Mouse (Mus musculus): ENCODE measurements around the gene Il12rb1. TPM values are rescaled to one million over a fixed set of nuclear protein-coding genes. Genes with fewer than 3 reads are reported as not detected.

Il12rb1 gene
- polyA plus RNA-seq, 1 experiment, result 5.4 TPM

- Histone ChIP-seq H3K27me3 (ENCODE audit: control insufficient read depth, insufficient read depth, low read length) (peaks cover 34% of the 10 kb centered on the region), H3K27ac (ENCODE audit: insufficient read depth, low read depth, low read length) (peak overlapping the region; percentile 26), H3K4me1 (ENCODE audit: control insufficient read depth, insufficient read depth, insufficient read length, low read length) (peaks cover 28% of the 10 kb centered on the region), H3K36me3 (ENCODE audit: control insufficient read depth, insufficient read depth, low read length) (peaks cover 6% of the 10 kb centered on the region), H3K4me3 (ENCODE audit: low read depth, low read length) (peak overlapping the region; percentile 66)
- WGBS, result 3% methylated on average over 12 of the region's 12 CpGs
- TF ChIP-seq CTCF (IDR thresholded peaks at IDR 0.05; ENCODE audit: extremely low read depth, insufficient read length, insufficient replicate concordance, low read depth, low read length) (no peak), POLR2A (IDR thresholded peaks at IDR 0.05; ENCODE audit: low read depth, low read length) (no peak)
These were observed 57.8 kb downstream of the Il12rb1 start for GRCm38 (mm10) chr8:70866001-70866520.

- H3K4me1 ChIP-seq (ENCODE audit: control insufficient read depth, insufficient read depth, insufficient read length, low read length), result peaks cover 28% of the 10 kb centered on the region
- 84% methylated on average over 7 of the region's 7 CpGs for WGBS
These were observed 58.3 kb downstream of the Il12rb1 start for GRCm38 (mm10) chr8:70866566-70866965.

GRCm38 (mm10) chr8:70868559-70869198 is 60.4 kb downstream of the Il12rb1 start:
- Histone ChIP-seq H3K27ac (ENCODE audit: insufficient read depth, low read depth, low read length) (no peak overlapping the region), H3K4me3 (ENCODE audit: low read depth, low read length) (peak overlapping the region; percentile 23), H3K4me1 (ENCODE audit: control insufficient read depth, insufficient read depth, insufficient read length, low read length) (peaks cover 21% of the 10 kb centered on the region), H3K36me3 (ENCODE audit: control insufficient read depth, insufficient read depth, low read length) (peaks cover 6% of the 10 kb centered on the region), H3K27me3 (ENCODE audit: control insufficient read depth, insufficient read depth, low read length) (peaks cover 14% of the 10 kb centered on the region)
- 56% methylated on average over 40 of the region's 40 CpGs for WGBS
- no peak for TF ChIP-seq POLR2A (IDR thresholded peaks at IDR 0.05; ENCODE audit: low read depth, low read length)
- no peak for TF ChIP-seq CTCF (IDR thresholded peaks at IDR 0.05; ENCODE audit: extremely low read depth, insufficient read length, insufficient replicate concordance, low read depth, low read length)

More at GRCm38 (mm10) chr8:70866566-70866965, 58.3 kb downstream of the Il12rb1 start:
- Histone ChIP-seq H3K36me3 (ENCODE audit: control insufficient read depth, insufficient read depth, low read length) (peaks cover 6% of the 10 kb centered on the region), H3K4me3 (ENCODE audit: low read depth, low read length) (no peak overlapping the region), H3K27me3 (ENCODE audit: control insufficient read depth, insufficient read depth, low read length) (peaks cover 34% of the 10 kb centered on the region), H3K27ac (ENCODE audit: insufficient read depth, low read depth, low read length) (no peak overlapping the region)
- no peak for TF ChIP-seq POLR2A (IDR thresholded peaks at IDR 0.05; ENCODE audit: low read depth, low read length)
- TF ChIP-seq CTCF (IDR thresholded peaks at IDR 0.05; ENCODE audit: extremely low read depth, insufficient read length, insufficient replicate concordance, low read depth, low read length), result no peak

GRCm38 (mm10) chr8:70869199-70869571 is 60.9 kb downstream of the Il12rb1 start:
- WGBS, result 50% methylated on average over 5 of the region's 5 CpGs
- Histone ChIP-seq H3K27ac (ENCODE audit: insufficient read depth, low read depth, low read length) (no peak overlapping the region), H3K36me3 (ENCODE audit: control insufficient read depth, insufficient read depth, low read length) (peaks cover 6% of the 10 kb centered on the region), H3K4me3 (ENCODE audit: low read depth, low read length) (no peak overlapping the region), H3K27me3 (ENCODE audit: control insufficient read depth, insufficient read depth, low read length) (peaks cover 9% of the 10 kb centered on the region), H3K4me1 (ENCODE audit: control insufficient read depth, insufficient read depth, insufficient read length, low read length) (peaks cover 21% of the 10 kb centered on the region)
- TF ChIP-seq CTCF (IDR thresholded peaks at IDR 0.05; ENCODE audit: extremely low read depth, insufficient read length, insufficient replicate concordance, low read depth, low read length), result no peak
- no peak for TF ChIP-seq POLR2A (IDR thresholded peaks at IDR 0.05; ENCODE audit: low read depth, low read length)

GRCm38 (mm10) chr8:70869601-70870041 is 61.4 kb downstream of the Il12rb1 start:
- Histone ChIP-seq H3K27me3 (ENCODE audit: control insufficient read depth, insufficient read depth, low read length) (peaks cover 5% of the 10 kb centered on the region; the same call in 1 of the 2 replicates), H3K36me3 (ENCODE audit: control insufficient read depth, insufficient read depth, low read length) (peaks cover 6% of the 10 kb centered on the region), H3K4me3 (ENCODE audit: low read depth, low read length) (no peak overlapping the region), H3K4me1 (ENCODE audit: control insufficient read depth, insufficient read depth, insufficient read length, low read length) (peaks cover 18% of the 10 kb centered on the region), H3K27ac (ENCODE audit: insufficient read depth, low read depth, low read length) (no peak overlapping the region)
- TF ChIP-seq CTCF (IDR thresholded peaks at IDR 0.05; ENCODE audit: extremely low read depth, insufficient read length, insufficient replicate concordance, low read depth, low read length) (peak; percentile 84), POLR2A (IDR thresholded peaks at IDR 0.05; ENCODE audit: low read depth, low read length) (no peak; the same call in 1 of the 2 replicates)
- 49% methylated on average over 16 of the region's 16 CpGs for WGBS

Other genes with a start within 250 kb of the Il12rb1 start
- gene Isyna1, start 214.1 kb upstream of the Il12rb1 start, polyA plus RNA-seq (2012; rRNA removed), result 61.8 and 92.4 TPM in 2 replicates
- 81.7 and 138 TPM in 2 replicates for gene Ssbp4, start 199.6 kb upstream of the Il12rb1 start, polyA plus RNA-seq (2012; rRNA removed)
- 6.7 and 7.1 TPM in 2 replicates for gene Lrrc25, start 192.3 kb upstream of the Il12rb1 start, polyA plus RNA-seq (2012; rRNA removed)
- gene Gdf15, start 176.0 kb upstream of the Il12rb1 start, polyA plus RNA-seq (2012; rRNA removed), result 4.1 and 6.7 TPM in 2 replicates
- gene Pgpep1, start 148.1 kb upstream of the Il12rb1 start, polyA plus RNA-seq (2012; rRNA removed), result 49.5 and 129 TPM in 2 replicates
- 109 and 152 TPM in 2 replicates for gene Lsm4, start 135.2 kb upstream of the Il12rb1 start, polyA plus RNA-seq (2012; rRNA removed)
- 419 and 1,098 TPM in 2 replicates for gene Jund, start 109.5 kb upstream of the Il12rb1 start, polyA plus RNA-seq (2012; rRNA removed)
- 0.03 and 0.05 TPM in 2 replicates for gene Iqcn, start 105.0 kb upstream of the Il12rb1 start, polyA plus RNA-seq (2012; rRNA removed)
- 42.0 and 73.6 TPM in 2 replicates for gene Gm3336, start 89.9 kb upstream of the Il12rb1 start, polyA plus RNA-seq (2012; rRNA removed)
- 6.5 and 6.8 TPM in 2 replicates for gene Pde4c, start 84.7 kb upstream of the Il12rb1 start, polyA plus RNA-seq (2012; rRNA removed)
- gene Rab3a, start 53.8 kb upstream of the Il12rb1 start, polyA plus RNA-seq (2012; rRNA removed), result 14.9 and 26.3 TPM in 2 replicates
- 190 and 222 TPM in 2 replicates for gene Mpv17l2, start 47.5 kb upstream of the Il12rb1 start, polyA plus RNA-seq (2012; rRNA removed)
- gene Pik3r2, start 31.7 kb upstream of the Il12rb1 start, polyA plus RNA-seq (2012; rRNA removed), result 129 and 414 TPM in 2 replicates
- gene Mast3, start 3.4 kb upstream of the Il12rb1 start, polyA plus RNA-seq (2012; rRNA removed), result 63.9 and 71.9 TPM in 2 replicates
- 26.1 and 49.9 TPM in 2 replicates for gene Arrdc2, start 31.3 kb downstream of the Il12rb1 start, polyA plus RNA-seq (2012; rRNA removed)
- gene Kcnn1, start 54.8 kb downstream of the Il12rb1 start, polyA plus RNA-seq (2012; rRNA removed), result 0.90 and 2.9 TPM in 2 replicates
- gene Ccdc124, start 65.5 kb downstream of the Il12rb1 start, polyA plus RNA-seq (2012; rRNA removed), result 35.9 and 64.7 TPM in 2 replicates
- gene Slc5a5, start 84.3 kb downstream of the Il12rb1 start, polyA plus RNA-seq (2012; rRNA removed), result 0.41 and 24.2 TPM in 2 replicates
- gene Rpl18a, start 89.0 kb downstream of the Il12rb1 start, polyA plus RNA-seq (2012; rRNA removed), result 2,725 and 5,728 TPM in 2 replicates
- 21.9 and 32.9 TPM in 2 replicates for gene Map1s, start 97.5 kb downstream of the Il12rb1 start, polyA plus RNA-seq (2012; rRNA removed)

All from small intestine, adult 2 months (tissue).